Mouse (Mus musculus) right cerebral cortex, adult 18-20 months (tissue): ENCODE measurements around the gene Naaa.

ENCODE experiments used
- DNase-seq: peaks from one replicate; pipeline ENCODE4 v3.0.0; 2022; ENCODE audit warnings: mixed read lengths

The Naaa gene

GRCm38 (mm10) chr5:92262646-92263045, 15.3 kb downstream of the Naaa start:
- no peak for DNase-seq

GRCm38 (mm10) chr5:92256218-92256617, 21.8 kb downstream of the Naaa start, which contains the start of gene Ppef2:
Gene Ppef2, minus strand, starts transcription at chr5:92256278.
- no peak for DNase-seq

- DNase-seq = no peak
These were observed 23.5 kb downstream of the Naaa start for GRCm38 (mm10) chr5:92254476-92254875.

- peak; percentile 35 for DNase-seq
These were observed 25.1 kb downstream of the Naaa start for GRCm38 (mm10) chr5:92252797-92253343.

GRCm38 (mm10) chr5:92252031-92252430, 25.9 kb downstream of the Naaa start:
- DNase-seq = no peak

GRCm38 (mm10) chr5:92248614-92249013, 29.4 kb downstream of the Naaa start:
- DNase-seq = no peak

- DNase-seq = no peak
These were observed 32.5 kb downstream of the Naaa start for GRCm38 (mm10) chr5:92245483-92245882.

GRCm38 (mm10) chr5:92244900-92245299, 33.1 kb downstream of the Naaa start:
- no peak for DNase-seq

- DNase-seq = no peak
These were observed 37.2 kb downstream of the Naaa start for GRCm38 (mm10) chr5:92240769-92241168.

GRCm38 (mm10) chr5:92239333-92240232, 38.4 kb downstream of the Naaa start:
- peak; percentile 84 for DNase-seq

- no peak for DNase-seq
These were observed 42.9 kb downstream of the Naaa start for GRCm38 (mm10) chr5:92234939-92235557.

- no peak for DNase-seq
These were observed 44.6 kb downstream of the Naaa start for GRCm38 (mm10) chr5:92233366-92233765.

- no peak for DNase-seq
These were observed 46.1 kb downstream of the Naaa start for GRCm38 (mm10) chr5:92231836-92232235.

- no peak for DNase-seq
These were observed 47.7 kb downstream of the Naaa start for GRCm38 (mm10) chr5:92230306-92230705.

GRCm38 (mm10) chr5:92229514-92229913, 48.5 kb downstream of the Naaa start:
- DNase-seq = no peak

- DNase-seq = no peak
These were observed 49.2 kb downstream of the Naaa start for GRCm38 (mm10) chr5:92228776-92229175.

GRCm38 (mm10) chr5:92227782-92228181, 50.2 kb downstream of the Naaa start:
- DNase-seq = no peak

- DNase-seq = no peak
These were observed 57.6 kb downstream of the Naaa start for GRCm38 (mm10) chr5:92220287-92220902.

- DNase-seq = no peak
These were observed 58.1 kb downstream of the Naaa start for GRCm38 (mm10) chr5:92219826-92220225.

- no peak for DNase-seq
These were observed 58.8 kb downstream of the Naaa start for GRCm38 (mm10) chr5:92218915-92219793.

- no peak for DNase-seq
These were observed 62.7 kb downstream of the Naaa start, which contains the start of gene U90926 for GRCm38 (mm10) chr5:92215308-92215707. Gene U90926, minus strand, starts transcription at chr5:92215408.

GRCm38 (mm10) chr5:92212231-92212630, 65.7 kb downstream of the Naaa start:
- DNase-seq = no peak
